In genomic region chr9:22823856-22824255, GRCm38 (mm10) we compare ENCODE assay signal across 24 mouse cellular contexts.
DNase-seq lines count a peak whose midpoint lies in the region; ATAC-seq and TF ChIP-seq lines count a peak whose summit lies in the region.
"Had no signal": no experiment of that assay in that cellular context is flagged by ENCODE, and none has a peak within 500 bp of the region (broad histone marks: within the 10 kb centered on the region; RNA-seq: fewer than 3 reads in every experiment).

No protein-coding gene starts in this region.

- intact Hi-C loops in heart, adult 2 months (cut with DNase I): loop anchor here (5.0 to 10.0 kb wide), 2 partner anchors 83 to 109 kb away; no protein-coding TSS in a partner anchor

- no peaks in the 10 kb centered on the region for H3K9me3 ChIP-seq in midbrain, embryonic 11.5 days (ENCODE audit: control insufficient read depth, low read length)
- no peaks in the 10 kb centered on the region for H3K9me3 ChIP-seq in midbrain, embryonic 15.5 days
- H3K9me3 ChIP-seq: embryonic facial prominence, embryonic 10.5 days; embryonic facial prominence, embryonic 12.5 days; forebrain, embryonic 13.5 days; forebrain, embryonic 15.5 days; G1E had no signal

- TF ChIP-seq EP300 in heart, adult 2 months (IDR thresholded peaks at IDR 0.05; ENCODE audit: insufficient read depth, low read depth, low read length): no peak

- TF ChIP-seq CTCF in heart, adult 2 months (IDR thresholded peaks at IDR 0.05): no peak

- no peak overlapping the region for H3K4me3 ChIP-seq in midbrain, embryonic 11.5 days (ENCODE audit: low read depth, low read length)
- no peak overlapping the region for H3K4me3 ChIP-seq in midbrain, embryonic 15.5 days
- no peak overlapping the region for H3K4me3 ChIP-seq in heart, adult 2 months
- H3K4me3 ChIP-seq: embryonic facial prominence, embryonic 10.5 days; embryonic facial prominence, embryonic 12.5 days; forebrain, embryonic 13.5 days; forebrain, embryonic 15.5 days had no signal

- no peak overlapping the region for H3K27ac ChIP-seq in midbrain, embryonic 11.5 days (ENCODE audit: low read depth, low read length)
- H3K27ac ChIP-seq in midbrain, embryonic 15.5 days: no peak overlapping the region
- no peak overlapping the region for H3K27ac ChIP-seq in heart, adult 2 months
- H3K27ac ChIP-seq: embryonic facial prominence, embryonic 10.5 days; embryonic facial prominence, embryonic 12.5 days; forebrain, embryonic 13.5 days; forebrain, embryonic 15.5 days had no signal

- WGBS in midbrain, embryonic 11.5 days: 70% methylated on average over 3 of the region's 3 CpGs
- 64% methylated on average over 3 of the region's 3 CpGs for WGBS in midbrain, embryonic 15.5 days
- 65% methylated on average over 3 of the region's 3 CpGs for WGBS in heart, adult 2 months

- H3K4me1 ChIP-seq in midbrain, embryonic 11.5 days (ENCODE audit: control insufficient read depth, insufficient read depth, low read length): peaks cover 4% of the 10 kb centered on the region; the same call in 1 of the 2 replicates
- H3K4me1 ChIP-seq in midbrain, embryonic 15.5 days: no peaks in the 10 kb centered on the region
- no peaks in the 10 kb centered on the region; the same call in 1 of the 2 replicates for H3K4me1 ChIP-seq in heart, adult 2 months (ENCODE audit: control insufficient read depth, insufficient read depth, low read length)
- H3K4me1 ChIP-seq: embryonic facial prominence, embryonic 12.5 days had no signal

- TF ChIP-seq POLR2A in heart, adult 2 months (IDR thresholded peaks at IDR 0.05; ENCODE audit: insufficient read depth, low read depth, low read length): no peak

- peak; percentile 78 for DNase-seq in midbrain, embryonic 11.5 days (ENCODE audit: low spot score, missing footprints)
- no peak for DNase-seq in cerebellum, adult 8-10 months
- DNase-seq in heart, adult 2 months: no peak
- DNase-seq: adrenal gland, adult 8-10 months; adrenal gland, postnatal 14 days; adrenal gland, postnatal 36 days; B cell, adult 2 months; cerebellum, adult 11-12 months; cerebellum, adult 2 months; cerebellum, adult 9-11 months; cerebellum, postnatal 14 days; cerebellum, postnatal 36 days; forebrain, postnatal 0 days had no signal

- no peaks in the 10 kb centered on the region; the same call in 1 of the 2 replicates for H3K27me3 ChIP-seq in midbrain, embryonic 11.5 days (ENCODE audit: control insufficient read depth, insufficient read depth, low read length)
- H3K27me3 ChIP-seq in midbrain, embryonic 15.5 days (replicated peaks): no peaks in the 10 kb centered on the region; the same call in 1 of the 2 replicates
- H3K27me3 ChIP-seq in heart, adult 2 months (ENCODE audit: control insufficient read depth, insufficient read depth, low read length): no peaks in the 10 kb centered on the region
- H3K27me3 ChIP-seq: CH12.LX; embryonic facial prominence, embryonic 12.5 days; Patski had no signal

- no peak overlapping the region for H3K9ac ChIP-seq in midbrain, embryonic 11.5 days (ENCODE audit: low read length)
- no peak overlapping the region for H3K9ac ChIP-seq in midbrain, embryonic 15.5 days
- H3K9ac ChIP-seq in heart, adult 2 months (ENCODE audit: low read depth, low read length): no peak overlapping the region
- H3K9ac ChIP-seq: embryonic facial prominence, embryonic 12.5 days; forebrain, embryonic 13.5 days; forebrain, embryonic 15.5 days; forebrain, postnatal 0 days had no signal

- H3K36me3 ChIP-seq in midbrain, embryonic 11.5 days (ENCODE audit: control insufficient read depth, insufficient read depth, low read length): no peaks in the 10 kb centered on the region
- H3K36me3 ChIP-seq in midbrain, embryonic 15.5 days (replicated peaks): no peaks in the 10 kb centered on the region
- peaks cover 6% of the 10 kb centered on the region for H3K36me3 ChIP-seq in heart, adult 2 months (ENCODE audit: control insufficient read depth, insufficient read depth, low read length)
- H3K36me3 ChIP-seq: embryonic facial prominence, embryonic 10.5 days; embryonic facial prominence, embryonic 12.5 days; forebrain, embryonic 15.5 days had no signal

- H3K79me2 ChIP-seq in heart, adult 2 months (replicated peaks; ENCODE audit: control insufficient read depth, insufficient read depth, low read length): no peaks in the 10 kb centered on the region

- no peak for ATAC-seq in midbrain, embryonic 11.5 days (ENCODE audit: low FRiP score)
- no peak for ATAC-seq in midbrain, embryonic 15.5 days (replicated peaks)
- ATAC-seq in megakaryocyte, adult 5-6 weeks (ENCODE audit: poor library complexity, severe bottlenecking): peak; percentile 40
- ATAC-seq: activated CD4-positive, CD25-positive, alpha-beta regulatory T cell, adult 4 months; CD4-positive, CD25-positive, alpha-beta regulatory T cell, adult 4 months; forebrain, embryonic 13.5 days; forebrain, embryonic 15.5 days; forebrain, postnatal 0 days; Patski had no signal

- no peak overlapping the region for H3K4me2 ChIP-seq in midbrain, embryonic 11.5 days
- H3K4me2 ChIP-seq in midbrain, embryonic 15.5 days: no peak overlapping the region
- H3K4me2 ChIP-seq: embryonic facial prominence, embryonic 12.5 days; forebrain, embryonic 13.5 days; forebrain, embryonic 15.5 days had no signal
